Mouse (Mus musculus) kidney, adult 9 months (tissue): ENCODE results near the gene Zfp740.

Experiments used
- DNase-seq: peaks from one replicate; pipeline ENCODE4 v3.0.0; 2022

The Zfp740 gene

DNA sequence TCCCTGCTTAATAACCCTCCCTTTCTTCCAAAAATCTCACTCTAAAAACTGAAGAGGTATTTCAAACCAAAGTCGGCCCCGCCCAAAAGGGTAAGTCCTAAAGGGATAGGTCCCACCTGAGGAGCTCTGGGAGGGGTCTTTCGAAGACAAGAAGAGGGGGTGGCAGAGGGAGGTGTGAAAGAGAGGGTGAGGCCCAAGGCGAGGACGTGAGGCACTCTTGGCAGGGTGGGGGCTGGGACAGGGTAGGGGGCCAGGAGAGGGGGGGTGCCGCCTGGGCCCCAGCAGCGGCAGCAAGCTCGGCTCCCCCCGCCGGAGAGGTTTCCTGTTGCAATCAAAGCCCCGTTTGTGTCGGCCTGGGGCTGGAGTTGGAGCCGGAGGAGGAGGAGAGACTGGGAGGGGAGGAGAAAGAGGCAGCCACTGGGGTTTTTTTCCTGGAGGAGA lies 46.2 kb downstream of the Zfp740 start:
- no peak for DNase-seq

DNA sequence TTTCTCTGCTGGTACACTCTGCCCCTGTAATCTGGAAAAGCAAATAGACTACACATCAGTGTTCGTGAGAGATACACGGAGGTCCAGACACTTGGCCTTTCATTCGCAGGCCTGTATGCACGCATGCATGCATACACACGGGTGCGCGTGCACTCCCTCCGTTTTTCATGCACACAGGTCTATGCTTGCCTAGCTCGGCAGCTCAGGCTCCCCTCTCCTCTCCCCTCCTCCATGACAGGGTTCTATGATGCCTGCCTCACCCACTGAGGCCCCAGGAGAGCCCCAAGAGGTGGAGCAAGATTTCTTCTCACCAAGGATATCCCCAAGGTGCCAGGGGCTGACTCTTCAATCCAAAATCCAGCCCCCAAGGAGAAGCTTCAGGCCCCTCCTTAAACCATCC lies 46.9 kb downstream of the Zfp740 start:
- no peak for DNase-seq

DNA sequence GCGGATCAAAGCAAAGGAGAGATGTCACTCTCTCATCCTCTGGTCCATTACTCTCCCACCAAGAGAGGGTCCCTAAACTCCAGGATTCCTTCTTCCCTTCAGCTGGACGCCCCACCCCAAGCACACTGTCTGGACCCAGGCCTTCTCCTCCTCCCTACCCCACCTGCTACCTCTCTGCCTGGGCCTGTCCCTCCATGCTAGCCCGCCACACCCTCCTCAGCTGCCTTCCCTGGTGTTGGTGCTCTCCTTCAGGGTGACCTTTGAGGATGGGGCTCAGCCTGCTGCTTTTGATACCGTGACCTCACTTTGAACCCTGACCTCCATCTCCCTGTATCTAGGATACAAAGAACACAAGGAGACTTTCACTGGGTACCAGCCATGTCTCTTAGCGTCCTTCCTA lies 47.5 kb downstream of the Zfp740 start:
- DNase-seq, result no peak

DNA sequence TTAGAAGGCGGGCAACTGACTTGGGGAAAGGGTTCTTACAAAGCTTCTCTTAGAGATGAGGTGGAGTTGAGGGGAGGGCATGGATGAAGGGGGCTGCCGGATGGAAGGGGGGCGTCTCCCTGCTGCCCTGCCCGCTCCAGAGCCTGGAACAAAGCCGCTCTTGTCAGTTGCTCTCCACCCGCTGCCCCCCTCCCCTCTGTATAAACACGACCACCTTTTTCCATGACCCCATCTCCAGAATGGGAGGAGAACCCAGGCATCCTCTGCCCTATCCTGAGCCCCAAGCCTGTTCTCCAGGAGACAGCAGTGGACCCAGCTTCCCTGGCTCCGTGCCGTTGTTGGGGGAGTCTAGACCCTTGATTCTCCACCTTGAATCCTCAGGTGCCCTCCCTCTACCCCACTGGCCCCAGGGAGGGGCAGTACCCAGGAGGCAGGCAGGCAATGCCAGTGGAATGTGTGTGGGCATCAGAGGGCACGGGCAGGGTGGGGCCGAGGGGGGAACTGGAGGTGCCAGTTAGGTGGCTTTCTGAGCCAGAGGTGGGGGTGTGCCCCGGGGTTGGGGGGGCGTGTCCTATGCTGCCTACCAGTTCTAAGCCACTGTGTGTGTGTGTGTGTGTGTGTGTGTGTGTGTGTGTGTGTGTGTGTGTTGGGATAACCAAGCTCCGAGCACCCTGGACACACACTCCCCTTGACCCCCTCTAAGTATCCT lies 52.7 kb downstream of the Zfp740 start:
- DNase-seq, result peak; percentile 52

DNA sequence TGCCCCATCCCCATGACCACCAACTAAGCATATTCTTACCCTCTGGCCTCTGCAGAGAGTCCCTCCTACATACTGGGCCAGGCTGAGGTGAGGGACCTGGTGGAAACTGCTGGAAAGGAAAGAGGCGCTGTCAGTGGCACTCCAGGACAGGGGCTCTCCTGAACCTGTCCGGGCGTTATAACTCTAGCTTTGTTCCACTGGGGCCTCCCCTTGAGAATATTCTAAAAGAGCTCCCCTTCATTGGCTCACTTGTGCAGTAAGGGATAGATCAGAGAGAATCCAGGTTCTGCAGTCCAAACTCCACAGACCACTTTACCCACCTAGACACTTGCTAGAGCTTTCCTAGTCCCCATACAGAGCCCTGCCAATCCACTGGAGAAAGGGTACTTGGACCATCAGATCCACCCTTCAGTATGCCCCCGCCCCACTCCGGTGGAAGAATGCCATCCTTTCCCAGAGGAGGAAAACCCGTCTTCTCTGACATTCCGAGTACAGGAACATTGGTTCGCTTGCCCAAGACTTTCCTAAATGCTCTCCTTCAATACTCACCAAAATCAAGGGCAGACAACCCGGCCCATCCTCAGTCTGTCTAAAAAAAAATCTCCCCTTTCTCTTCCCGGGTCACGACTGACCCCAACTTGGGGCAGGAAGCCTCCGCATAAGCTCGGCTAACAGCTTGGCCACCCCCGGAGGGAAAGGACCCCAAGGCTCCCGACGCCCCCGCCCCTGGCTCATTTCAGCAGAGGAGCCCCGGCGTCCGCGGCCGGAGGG lies 53.6 kb downstream of the Zfp740 start:
- DNase-seq, result no peak

DNA sequence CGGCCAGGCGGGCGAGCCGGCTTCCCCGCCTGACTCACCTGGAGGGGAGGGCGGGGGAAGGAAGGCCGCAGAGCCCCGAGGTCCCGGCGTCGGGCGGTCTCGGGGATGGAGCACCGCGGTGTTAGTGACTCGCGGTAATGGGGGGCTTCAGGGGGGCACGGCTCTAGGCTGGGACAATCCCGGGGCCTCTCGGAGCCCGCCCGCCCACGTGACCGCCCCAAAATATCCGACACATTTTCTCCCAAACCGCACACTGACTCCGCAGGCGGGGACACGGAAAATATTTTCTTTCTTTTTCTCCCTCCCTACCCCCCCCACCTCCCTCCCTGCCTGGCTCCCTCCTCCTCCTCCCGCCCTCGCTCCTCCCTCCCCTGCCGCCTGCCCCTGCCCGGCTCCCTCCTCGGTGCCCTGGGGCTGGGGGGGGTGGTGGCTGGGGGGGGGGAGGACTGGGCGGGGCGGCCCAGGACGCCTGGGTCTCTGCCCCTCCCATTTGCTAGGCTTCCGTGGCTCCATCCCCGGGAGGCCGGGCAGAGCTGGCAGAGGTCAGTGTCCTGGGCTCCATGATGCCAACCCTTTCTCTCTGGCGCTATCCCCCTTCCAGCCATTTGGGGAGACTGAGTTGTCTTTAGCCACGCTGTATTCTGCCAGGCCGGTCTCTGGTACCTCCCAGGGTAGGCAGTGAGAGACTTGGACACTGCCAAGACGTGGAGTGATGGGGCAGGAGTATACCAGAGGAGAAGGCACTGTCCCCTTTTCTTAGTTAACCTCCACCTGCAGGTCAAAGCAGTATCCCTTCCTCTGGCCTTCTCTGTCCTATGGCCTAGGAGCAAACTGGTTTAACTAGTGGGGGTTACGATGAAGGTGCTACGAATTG lies 54.4 kb downstream of the Zfp740 start, which contains the start of gene Rarg:
TSS of gene Rarg (minus strand) at position 316 of the 874 bp plus-strand sequence.
- peak; percentile 52 for DNase-seq

DNA sequence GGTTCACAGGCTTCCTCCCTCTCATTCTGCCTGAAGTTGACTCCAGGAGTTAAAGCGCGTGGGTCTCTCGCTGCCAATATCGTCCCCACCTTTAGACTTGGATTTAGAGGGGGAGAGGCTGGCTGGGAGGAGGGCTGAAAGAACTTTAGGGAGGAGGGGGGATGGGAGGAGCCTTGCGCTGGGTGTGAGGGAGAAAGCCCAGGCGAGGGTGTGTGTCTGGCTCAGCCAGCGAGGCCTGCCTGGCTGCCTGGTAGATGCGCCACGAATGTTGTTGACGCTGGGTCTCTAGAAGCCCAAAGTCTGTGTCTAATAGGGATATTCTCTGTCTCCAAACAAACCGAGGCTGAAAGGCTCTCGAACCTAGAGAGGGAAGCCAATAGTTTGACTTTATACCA lies 55.0 kb downstream of the Zfp740 start:
- peak; percentile 52 for DNase-seq

DNA sequence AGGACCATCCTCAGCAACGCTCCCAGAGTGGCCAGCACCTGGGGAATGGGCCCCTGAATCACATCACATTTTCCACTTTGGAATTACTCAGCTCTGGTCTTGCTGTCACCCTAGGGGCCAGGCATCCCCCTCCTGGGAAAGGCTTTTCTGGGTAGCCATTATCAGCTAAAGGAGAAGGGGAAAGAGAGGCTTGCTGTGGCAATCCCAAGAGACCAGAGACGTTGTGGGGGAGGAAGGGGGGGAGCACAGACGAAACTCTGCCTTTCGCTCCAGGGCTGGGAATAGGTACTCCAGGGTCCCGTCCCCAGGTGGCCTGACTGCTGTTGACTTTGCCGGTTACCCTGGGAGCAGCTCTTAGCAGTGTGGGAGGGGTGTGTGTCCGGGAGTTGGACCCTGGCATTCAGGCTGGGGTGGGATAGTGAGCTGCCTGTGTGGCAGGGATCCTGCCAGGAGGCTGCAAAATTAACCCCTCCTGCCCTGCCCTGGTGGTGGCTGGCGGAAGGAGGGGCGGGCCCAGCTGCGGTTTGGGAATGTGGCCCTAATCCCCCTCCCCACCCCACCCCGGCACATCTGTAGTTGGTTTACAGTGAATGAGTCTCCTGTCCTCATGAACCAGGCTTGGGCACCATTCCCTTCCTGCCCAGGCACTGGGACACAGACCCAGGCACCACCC lies 55.7 kb downstream of the Zfp740 start:
- no peak for DNase-seq

DNA sequence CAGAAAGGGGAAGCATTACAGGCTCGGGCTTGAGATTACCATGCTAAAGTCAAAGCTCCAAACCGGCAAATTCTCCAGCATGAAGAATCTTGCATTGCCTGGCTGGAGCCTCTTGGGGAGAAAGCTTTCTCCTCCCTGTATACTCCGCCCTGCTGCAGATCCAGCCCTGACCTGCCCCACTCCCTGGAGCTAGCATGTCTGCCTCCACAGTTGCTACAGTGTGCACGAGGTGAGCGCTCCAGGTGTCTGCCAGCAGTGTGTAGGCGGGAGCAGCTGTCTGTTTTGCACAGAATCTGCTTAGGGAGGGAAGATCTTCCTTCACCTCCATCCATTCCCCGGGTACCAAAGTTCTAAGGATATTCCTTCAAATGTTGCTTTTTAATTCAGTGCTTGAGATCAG lies 59.5 kb downstream of the Zfp740 start:
- DNase-seq, result no peak

DNA sequence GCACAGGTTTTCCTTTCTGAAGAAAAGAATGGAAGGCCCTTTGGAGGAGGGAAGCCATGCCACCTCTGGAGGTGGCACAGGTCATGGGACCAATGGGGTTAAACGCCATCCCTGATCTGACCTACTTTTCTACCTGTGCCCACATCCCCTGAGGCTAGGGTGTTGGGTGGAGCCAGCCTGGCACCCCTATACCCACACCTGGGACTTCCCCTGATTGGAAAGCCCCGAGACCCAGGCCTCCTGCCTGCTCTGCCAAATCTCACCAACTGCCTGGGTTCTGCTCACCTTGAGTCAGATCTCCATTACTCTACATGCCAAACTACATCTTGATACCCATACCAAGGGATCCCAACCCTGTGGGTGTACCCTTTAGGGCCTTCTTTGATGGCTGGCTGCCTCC lies 60.0 kb downstream of the Zfp740 start:
- DNase-seq, result no peak
